Mouse (Mus musculus) right cerebral cortex, adult 18-20 months (tissue): ENCODE data around the gene Gm20388.

Experiments
- DNase-seq: peaks from one replicate; pipeline ENCODE4 v3.0.0; 2022; ENCODE audit warnings: mixed read lengths

The Gm20388 gene

DNA sequence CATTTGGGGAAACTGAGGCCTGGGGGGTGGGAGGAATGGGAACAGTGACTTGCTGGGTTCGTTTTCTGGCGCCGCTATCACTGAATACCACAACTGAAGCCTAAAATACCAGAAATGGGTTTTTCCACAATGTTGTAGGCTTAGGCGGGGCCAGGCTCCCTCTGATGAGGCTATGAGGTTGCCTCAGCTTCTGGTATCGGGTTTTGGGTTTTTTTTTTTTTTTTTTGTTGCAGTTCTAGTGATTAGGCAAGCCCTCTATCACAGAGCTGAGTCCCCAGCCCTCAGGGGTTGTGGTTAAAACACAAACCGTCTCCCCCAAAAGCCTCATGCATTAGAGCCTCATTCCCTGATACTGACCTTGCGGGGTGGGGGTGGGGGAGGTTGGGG lies 467.2 kb downstream of the Gm20388 start:
- DNase-seq = no peak

DNA sequence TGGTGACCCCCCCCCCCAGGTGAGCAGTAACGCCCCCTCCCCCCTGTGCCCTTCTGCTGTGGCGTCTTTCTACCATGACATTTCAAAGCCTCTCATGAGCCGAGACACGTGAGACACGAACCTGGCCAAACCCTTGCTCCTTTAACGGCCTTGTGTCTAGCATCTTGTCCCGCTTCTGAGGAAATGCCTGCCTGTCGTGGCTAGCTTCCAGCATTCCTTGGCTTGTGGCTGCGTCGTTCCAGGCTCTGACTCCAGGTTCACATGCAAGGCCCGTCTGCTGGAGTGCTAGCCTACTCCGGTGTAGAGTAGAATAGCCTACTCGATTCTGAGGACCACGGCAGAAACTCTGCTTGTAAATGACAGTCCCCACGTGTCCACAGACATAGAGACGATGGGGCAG lies 467.7 kb downstream of the Gm20388 start:
- peak; percentile 31 for DNase-seq

DNA sequence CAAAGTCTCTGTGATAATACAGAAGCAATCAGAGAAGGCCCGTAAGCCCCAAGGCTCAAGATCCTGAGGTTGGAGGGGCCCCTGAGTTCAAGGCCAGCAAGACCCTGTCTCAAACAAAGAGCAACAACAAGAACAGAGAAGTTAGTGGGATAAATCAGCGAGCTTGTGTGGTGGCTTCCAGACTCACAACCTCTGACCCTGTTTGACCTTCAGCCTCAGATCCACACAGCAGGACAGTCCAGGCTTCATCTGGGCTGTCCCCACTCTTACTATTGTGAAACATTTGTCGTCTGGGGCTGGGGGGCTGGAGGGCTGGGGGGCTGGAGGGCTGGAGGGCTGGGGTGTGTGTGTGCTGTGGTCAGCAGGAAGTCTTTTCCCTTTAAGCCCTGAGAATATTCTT lies 468.4 kb downstream of the Gm20388 start:
- DNase-seq = no peak

DNA sequence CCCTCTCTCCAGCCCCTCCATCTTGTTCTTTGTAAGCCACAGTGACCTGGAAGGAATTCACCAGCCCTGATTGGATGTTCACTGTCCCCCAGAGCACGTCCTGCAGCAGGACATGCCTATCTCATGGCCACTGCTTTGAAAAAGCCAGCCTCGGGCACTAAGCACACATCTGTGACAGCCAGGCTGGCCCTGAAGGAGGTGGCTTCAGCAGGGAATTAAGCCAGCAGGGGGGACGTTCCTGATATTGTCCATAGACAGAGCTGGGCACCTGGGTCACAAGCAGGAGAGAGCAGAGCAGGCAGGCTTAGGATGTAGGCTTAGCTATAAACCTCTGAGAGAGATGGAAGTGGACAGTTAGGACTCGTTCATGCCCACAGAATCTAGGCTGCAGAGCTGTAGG lies 471.2 kb downstream of the Gm20388 start:
- DNase-seq = no peak

DNA sequence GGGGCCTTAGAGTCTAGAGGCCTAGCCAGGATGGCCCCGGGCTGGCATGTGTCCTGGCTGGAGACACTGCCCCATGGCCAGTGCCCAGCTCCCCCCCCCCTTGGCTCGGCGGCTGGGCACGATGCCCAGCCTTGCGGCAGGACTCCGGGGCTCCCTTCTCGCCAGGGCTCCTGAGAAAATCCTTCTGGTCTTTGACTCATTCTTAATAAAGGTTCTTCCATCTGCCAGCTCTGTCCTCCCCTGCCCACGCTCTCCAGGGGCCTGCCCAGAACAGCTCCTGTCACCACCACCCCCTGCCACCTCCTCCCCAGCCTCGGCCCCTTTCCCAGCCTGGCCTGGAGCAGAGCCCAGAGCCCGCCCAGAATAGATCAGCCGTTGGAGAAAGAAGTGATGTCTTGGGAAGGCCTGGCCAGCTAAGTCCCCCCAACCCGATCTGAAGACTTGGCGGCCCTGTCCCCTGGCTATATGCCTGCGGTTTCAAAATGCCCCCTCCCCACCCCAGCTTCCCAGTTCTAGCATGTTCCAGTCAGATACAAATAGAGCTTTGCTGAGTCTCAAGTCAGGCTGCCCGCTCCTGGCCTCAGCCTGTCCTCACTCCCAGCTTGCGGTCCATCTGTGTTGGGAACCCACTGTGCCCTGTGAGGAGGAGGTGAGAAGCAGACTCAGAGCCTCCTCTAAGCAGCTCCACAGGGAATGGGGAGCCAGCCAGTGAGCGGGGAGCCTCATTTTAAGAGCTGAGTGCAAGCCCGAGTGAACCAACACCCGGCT lies 472.0 kb downstream of the Gm20388 start:
- peak; percentile 95 for DNase-seq

DNA sequence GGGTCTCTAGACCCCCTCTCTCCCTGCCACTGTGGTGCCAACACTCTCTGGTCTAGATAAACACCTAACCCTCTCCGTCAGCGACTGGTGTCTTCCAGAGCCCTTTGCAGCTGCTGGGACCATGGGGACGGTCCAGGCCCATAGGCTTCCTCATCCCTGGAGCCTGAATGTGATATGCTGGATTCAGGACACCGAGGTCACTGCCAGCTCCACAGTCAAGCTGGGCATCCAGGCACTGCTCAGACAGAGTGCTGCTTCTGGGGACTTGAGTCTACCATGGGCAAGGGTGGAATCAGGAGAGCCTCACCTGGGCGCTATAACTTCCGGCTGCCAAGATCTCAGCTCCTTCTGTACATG lies 472.5 kb downstream of the Gm20388 start:
- no peak for DNase-seq

DNA sequence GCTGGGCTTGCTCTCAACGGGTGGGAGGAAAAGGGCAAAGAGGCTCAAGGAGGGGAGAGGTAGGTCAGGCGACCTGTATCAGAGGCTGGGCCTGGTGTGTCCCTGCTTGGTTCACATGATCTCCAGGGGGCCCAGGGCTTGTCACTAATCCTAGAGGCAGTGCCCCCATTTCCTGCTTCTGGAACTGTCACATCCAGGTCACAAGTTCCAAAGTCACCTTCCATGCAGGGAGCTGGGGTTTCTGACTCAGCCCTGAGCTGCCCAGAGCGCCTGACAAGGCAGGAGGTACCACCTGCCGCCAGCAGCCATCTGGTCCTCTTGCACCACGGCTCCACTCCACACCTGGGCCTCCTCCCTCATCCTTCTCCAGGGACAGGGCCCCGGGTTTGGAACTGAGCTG lies 473.1 kb downstream of the Gm20388 start:
- DNase-seq = no peak

DNA sequence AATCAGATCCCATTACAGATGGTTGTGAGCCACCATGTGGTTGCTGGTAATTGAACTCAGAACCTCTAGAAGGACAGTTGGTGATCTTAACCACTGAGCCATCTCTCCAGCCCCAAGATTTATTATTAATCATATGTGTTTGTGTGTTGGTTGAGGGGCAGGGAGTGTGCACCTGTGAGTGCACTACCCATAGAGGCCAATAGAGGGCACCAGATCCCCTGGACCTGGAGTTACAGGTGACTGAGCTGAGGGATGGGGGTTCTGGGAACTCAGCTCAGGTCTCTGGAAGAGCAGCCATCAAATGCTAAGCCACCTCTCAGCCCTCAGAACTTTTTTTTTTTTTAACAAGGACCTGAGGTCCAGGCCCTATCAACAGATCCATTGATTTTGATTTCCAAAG lies 474.1 kb downstream of the Gm20388 start:
- DNase-seq = no peak

DNA sequence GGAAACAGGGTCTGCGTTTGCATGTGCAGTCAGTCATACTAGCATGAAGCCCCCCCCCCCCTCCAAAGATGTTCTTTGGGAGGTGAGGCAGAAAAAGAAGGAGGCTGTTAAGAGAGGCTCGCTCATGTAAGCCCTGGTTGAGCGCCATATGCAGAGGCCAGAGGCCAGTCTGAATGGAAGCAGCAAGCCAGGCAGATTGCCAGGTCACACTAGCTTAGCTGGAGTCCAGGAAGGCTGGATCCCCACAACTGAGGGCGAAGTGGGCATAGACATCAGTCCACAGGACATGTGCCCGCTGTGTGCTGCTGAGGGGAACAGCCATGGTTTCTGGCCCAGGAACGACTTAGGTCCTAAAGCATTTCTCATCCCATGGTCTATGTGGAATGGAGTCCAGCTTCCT lies 477.6 kb downstream of the Gm20388 start:
- no peak for DNase-seq

DNA sequence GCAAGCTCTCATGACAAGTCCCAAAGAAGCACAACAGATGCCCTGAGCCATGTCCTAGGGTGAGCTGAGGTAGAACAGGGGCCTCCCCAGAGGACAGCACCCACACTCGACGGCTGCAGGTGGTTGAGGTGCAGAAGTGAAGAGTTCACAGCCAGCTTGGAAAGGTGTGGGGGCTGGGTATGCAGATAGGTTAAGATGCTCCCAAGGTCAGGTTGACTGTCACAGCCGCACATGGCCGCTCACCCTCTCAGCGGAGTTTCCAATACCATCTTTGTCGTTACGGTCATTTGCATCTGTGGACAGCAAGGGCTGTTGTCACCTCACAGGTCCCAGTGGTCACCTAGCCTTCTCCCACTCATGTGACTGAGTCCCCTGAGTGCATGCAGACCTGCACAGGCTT lies 480.0 kb downstream of the Gm20388 start:
- no peak for DNase-seq

DNA sequence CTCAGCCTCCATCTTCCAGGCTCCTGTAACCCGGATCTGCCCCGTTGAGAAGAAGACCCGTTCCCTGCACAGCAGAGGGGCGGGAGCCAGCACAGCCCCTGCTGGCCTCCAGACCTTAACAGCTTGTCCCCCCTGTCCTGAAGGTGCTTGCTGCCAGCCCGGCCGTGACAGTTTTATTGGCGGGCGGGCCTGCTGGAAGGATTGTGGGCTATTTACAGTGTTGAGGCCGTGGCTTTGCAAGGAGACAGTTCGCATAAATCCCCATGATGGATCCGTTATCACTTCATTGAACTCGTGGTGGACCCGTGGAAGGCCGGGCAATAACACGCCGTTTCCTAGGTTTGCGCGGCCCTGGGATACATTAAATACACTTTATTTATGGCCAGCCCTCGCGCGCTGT lies 481.2 kb downstream of the Gm20388 start:
- DNase-seq = no peak

DNA sequence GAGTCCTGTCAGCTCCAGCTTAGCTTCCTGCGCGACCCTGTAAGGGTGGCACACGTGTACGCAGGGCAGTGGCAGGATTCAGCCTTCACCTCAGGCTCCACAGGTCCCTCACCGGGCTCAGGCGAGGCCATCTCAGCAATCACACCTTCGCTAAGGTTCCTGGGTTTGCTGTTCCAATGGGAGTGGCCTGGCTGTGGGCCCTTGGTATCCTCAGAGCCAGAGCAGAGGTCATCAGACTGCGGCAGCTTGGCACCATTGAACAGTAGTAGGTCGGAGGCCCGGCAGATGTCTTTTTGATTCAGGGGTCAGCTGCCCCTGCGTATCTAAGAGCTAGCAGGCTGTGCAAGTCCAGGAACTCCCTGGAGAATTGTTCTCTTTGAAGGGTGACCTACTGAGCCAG lies 482.4 kb downstream of the Gm20388 start:
- no peak for DNase-seq

DNA sequence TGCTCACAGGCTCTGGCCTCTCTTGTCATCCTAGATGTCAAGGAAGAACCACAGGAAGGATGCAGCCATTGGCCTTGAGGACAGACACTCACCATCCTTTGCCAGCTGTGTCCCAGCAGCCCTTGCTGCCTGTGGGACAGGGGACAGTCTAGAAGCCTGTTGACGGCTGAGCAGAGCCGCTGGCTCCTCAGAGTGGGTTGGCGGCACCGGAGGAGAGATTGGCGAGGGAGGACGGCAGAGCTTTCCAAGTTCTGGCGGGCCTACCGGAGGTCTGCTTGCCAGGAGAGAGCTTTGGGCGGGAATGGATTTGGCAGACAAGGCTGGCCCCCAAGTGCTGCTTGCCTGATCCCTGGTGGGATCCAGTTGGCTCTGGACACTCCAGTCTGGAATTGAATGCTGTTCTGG lies 483.2 kb downstream of the Gm20388 start:
- DNase-seq = peak; percentile 66

DNA sequence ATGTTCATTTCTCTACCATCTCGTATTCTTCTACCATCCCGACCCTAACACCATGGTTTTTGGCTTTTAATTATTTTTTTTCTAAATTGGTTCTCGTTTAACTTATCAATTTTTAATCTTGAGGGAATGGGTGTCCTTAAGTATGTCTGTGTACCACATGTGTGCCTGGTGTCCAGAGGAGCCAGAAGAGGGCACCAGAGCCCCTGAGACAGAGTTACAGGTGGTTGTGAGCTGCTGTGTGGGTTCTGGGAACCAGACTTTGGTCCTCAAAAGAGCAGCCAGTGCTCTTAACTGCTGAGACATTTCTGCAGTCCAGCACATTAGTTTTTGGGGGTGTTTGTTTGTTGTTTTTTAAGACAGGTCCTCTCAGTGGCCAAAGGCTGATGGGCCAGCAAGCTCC lies 485.3 kb downstream of the Gm20388 start:
- no peak for DNase-seq

DNA sequence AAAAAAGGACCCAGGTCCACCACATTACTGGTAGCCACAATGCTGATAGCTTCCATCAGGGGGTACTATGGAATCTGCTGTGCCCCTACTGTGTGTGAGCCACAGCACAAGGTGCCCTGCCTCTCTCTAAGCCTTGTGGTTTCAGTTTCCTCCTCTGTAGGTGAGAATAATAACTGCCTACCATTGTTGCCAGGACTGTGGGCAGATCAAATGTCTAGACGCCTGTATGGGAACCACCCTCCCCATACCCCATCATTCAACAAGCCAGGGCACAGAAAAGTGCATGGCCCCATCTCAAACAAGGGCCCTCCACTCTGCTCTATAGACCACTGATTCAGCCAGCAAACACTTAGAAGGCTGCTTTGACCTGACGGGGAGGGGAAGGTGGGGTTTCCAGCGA lies 486.1 kb downstream of the Gm20388 start:
- DNase-seq = no peak

DNA sequence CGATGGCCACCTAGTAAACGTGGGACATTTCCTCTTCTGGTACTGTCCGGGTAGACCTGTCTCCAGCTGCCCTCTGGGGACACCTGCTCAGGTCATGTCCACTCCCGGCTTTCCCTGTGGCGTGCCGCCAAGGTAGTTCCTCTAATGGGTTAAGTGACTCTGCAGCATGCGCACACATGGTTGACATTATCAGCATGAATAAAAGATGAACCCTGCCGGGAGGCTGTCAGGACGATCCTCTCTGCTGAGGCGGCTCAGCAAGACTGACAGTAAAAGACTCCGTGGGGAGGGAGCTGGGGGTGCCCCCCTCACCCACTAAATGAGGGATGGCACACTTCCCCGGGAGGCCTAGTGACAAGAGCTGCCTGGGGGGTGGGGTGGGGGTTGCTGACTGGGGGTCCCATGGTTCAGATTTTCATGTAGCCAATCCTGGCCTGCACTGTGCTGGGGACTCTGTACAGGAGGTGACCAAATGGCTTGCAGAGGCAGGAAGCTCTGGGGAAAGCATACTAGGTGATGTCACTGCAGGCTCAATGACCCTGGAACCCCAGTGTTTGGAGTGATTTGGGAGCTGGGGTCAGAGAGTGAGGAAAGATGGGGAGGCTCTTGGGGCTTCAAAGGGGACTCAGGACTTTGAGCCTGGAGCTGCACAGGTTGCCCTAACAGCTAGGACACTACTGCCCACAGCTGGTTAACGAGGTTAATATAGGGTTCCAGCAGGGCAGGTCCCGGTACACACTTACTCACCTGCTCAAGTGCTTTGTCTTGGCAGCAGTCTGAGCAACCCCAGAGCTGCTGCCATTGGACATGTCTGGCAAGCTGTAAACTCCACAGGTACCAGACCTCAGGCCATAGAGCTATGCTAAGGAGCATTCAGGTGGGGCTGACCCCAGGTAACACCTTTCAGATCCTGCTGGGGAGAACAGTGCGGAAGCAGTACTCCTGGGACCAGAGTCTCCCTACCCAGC lies 487.1 kb downstream of the Gm20388 start:
- DNase-seq = no peak

DNA sequence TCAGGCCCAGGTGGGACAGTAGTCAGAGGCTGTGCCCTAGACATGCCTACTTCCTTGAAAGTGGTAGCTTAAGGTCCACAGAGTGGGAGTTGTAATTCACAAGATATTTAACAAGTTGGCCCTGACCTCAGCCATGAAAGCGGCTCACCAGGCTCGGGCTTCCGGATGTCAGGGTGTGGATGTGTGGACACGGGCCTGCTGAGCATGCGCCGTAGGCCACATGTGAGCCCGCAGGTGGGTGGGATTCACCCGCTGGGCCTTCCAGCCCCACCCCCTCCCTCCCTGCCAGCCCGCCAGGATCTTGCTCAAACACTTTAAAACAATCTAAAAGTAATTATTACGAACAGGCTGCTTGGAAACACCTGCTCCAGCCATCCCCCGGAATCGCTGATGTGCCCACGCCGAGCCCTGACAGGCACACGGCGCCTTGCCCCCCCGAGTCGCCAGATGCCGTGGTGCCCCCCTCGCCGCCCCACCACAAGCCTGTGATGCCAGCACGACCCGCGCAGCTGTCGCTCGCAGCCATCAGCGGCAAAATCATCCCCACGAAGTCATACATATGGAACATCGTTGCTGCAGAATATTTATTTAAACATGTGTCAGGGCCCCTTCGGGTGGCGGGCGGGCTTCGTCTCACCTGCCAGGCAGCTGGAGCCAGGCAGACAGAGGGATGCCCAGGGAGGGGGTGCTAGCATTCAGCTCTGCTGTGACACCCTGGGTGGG lies 488.7 kb downstream of the Gm20388 start:
- peak; percentile 34 for DNase-seq

DNA sequence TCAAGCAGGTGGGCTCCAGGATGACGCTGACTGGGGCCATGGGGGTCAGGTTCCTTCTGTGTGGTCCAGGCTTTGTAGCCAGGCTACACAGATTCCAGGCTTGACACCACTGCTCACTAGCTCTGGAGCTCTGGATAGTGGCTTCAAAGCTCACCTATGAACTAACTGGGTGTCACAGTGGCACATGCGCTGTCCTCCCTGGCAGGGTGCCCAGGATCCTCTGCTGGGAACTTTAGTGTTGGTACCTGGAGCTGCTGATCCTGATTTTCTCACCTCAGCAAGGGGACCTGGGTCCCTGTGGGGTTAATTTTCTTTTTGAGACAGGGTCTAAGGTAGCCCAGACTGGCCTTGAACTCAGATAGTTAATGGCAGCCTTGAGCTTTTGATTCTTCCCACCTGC lies 490.6 kb downstream of the Gm20388 start:
- DNase-seq = no peak

DNA sequence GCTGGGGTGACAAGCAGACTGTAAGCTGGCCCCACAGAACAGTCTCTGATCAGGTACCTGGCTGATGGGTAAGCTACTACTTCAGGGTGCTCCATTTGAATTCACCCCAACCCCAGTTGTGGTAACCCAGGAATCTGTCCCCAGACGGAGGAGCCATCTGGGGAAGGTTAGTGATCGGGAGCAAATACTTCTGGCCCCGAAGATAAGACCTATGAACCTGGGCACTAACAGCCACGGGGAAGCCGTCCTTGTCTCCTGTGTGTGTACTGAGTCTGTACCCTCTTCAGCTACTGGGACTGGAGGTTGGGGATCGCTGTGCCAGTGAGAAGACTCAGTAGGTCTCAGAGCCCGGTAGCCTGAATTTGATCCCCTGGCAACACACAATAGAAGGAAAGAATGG lies 491.1 kb downstream of the Gm20388 start:
- DNase-seq = no peak

DNA sequence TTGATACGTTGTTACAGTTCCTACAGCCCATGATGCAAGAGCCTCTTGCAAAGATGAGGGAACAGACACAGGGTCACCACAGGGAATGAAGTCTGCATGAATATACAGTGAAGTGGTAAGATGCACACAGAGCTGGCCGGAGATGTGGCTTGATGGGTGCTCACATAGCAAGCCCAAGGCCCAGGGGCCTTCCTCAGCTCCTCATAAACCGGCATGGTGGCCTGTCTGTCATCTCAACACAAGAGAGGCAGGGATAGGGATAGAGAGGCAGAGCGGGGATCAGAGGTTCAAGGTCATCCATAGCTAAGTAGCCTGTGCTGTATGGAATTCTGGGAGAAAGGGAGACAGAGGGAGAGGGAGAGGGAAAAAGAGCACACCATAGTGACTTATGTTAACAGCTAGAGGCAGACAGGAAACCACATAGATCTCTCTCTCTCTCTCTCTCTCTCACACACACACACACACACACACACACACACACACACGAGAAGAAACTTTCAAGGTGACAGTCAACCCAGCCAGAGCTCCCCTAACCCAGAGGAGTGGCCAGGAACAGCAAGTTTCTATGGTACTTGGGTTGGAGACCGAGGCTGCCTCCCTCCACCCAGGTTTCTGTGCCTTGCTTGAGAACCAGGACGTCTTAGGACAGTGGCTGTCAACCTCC lies 493.1 kb downstream of the Gm20388 start:
- DNase-seq = no peak

DNA sequence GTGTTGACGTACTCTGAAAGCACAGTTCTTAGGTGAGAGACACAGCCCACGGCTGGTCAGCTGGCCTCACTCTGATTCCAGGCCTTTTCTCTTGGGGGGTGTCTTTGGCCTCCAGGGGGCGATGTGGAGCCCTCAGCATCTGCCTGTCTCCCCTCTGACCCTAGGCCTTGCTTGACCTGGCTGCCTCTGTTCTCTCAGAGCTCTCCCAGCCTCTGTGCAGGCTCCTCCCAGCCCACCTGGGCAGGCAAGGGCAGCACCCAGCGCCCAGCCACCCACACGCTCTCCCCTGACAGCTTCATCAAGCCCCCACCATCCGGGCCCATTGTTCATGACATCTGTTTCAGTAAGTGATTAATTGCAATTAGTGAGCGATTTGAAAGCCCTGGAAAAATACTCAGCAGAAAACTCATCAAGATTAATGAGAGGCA lies 494.0 kb downstream of the Gm20388 start:
- no peak for DNase-seq

DNA sequence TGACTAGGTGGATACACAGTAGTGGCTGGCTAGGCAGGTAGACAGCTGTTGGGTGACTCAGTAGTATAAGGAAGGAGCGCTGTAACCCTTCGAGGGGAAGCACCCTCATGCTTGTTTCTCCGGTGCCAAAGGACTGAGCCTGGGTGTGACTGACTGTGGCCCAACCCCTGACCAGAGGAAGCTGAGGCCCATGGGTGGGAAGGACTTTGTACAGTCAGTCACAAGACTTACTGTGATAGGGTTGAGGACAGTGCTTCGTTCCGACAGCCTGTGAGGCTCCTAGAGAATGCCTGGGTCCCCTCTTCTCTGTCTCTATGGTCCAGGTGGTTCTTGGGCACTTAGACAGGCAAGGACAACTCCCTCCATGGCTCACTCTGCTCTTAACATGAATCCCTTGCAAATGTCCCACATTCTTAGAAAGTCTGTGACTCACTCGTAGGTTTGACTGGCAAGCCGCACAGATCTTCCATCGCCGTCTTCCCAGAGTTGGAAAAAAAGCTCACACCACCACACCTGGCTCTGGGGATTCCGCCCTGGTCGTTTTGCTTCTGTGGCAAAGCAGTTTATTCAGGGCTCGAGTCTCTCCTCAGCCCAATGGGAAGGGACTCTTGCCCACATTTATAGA lies 495.5 kb downstream of the Gm20388 start:
- DNase-seq = no peak
